Mouse (Mus musculus): ENCODE measurements around the gene Ssrp1.

GRCm38 (mm10) chr2:85053192-85053816, 16.3 kb downstream of the Ssrp1 start:
- TF ChIP-seq CTCF (IDR thresholded peaks at IDR 0.05; ENCODE audit: extremely low read depth, insufficient read length, insufficient replicate concordance, low read depth, low read length) (no peak), POLR2A (IDR thresholded peaks at IDR 0.05; ENCODE audit: low read depth, low read length) (no peak)
